Mouse (Mus musculus) kidney, adult 18-20 months (tissue): ENCODE measurements around the gene Smtnl2.
A peak's percentile ranks its signal among the peaks of the same experiment; 100 is the strongest.

Experiments used
- DNase-seq: peaks from one replicate; pipeline ENCODE4 v3.0.0; 2021

The Smtnl2 gene

GRCm38 (mm10) chr11:72425201-72425600, 13.7 kb upstream of the Smtnl2 start:
- no peak for DNase-seq

- DNase-seq = no peak
Measured at GRCm38 (mm10) chr11:72423686-72424085, 12.2 kb upstream of the Smtnl2 start.

GRCm38 (mm10) chr11:72421518-72422278, 10.2 kb upstream of the Smtnl2 start:
- no peak for DNase-seq

- no peak for DNase-seq
Measured at GRCm38 (mm10) chr11:72420460-72421122, 9.1 kb upstream of the Smtnl2 start.

- no peak for DNase-seq
Measured at GRCm38 (mm10) chr11:72419006-72419405, 7.5 kb upstream of the Smtnl2 start.

- peak; percentile 63 for DNase-seq
Measured at GRCm38 (mm10) chr11:72418227-72418626, 6.7 kb upstream of the Smtnl2 start.

GRCm38 (mm10) chr11:72417376-72417775, 5.9 kb upstream of the Smtnl2 start:
- no peak for DNase-seq

GRCm38 (mm10) chr11:72416666-72417065, 5.2 kb upstream of the Smtnl2 start:
- no peak for DNase-seq

GRCm38 (mm10) chr11:72415155-72415554, 3.6 kb upstream of the Smtnl2 start:
- no peak for DNase-seq

GRCm38 (mm10) chr11:72413601-72414190, 2.2 kb upstream of the Smtnl2 start:
- DNase-seq = no peak

GRCm38 (mm10) chr11:72413016-72413415, 1.5 kb upstream of the Smtnl2 start:
- no peak for DNase-seq

GRCm38 (mm10) chr11:72411945-72412344, 432 bp upstream of the Smtnl2 start:
- DNase-seq = no peak

GRCm38 (mm10) chr11:72410521-72411092, 906 bp downstream of the Smtnl2 start:
- peak; percentile 85 for DNase-seq

- DNase-seq = peak; percentile 38
Measured at GRCm38 (mm10) chr11:72409649-72410385, 1.7 kb downstream of the Smtnl2 start.

GRCm38 (mm10) chr11:72408451-72409170, 2.9 kb downstream of the Smtnl2 start:
- no peak for DNase-seq

GRCm38 (mm10) chr11:72407574-72407973, 3.9 kb downstream of the Smtnl2 start:
- DNase-seq = no peak

GRCm38 (mm10) chr11:72407081-72407480, 4.4 kb downstream of the Smtnl2 start:
- no peak for DNase-seq

- no peak for DNase-seq
Measured at GRCm38 (mm10) chr11:72406079-72406675, 5.3 kb downstream of the Smtnl2 start.

- no peak for DNase-seq
Measured at GRCm38 (mm10) chr11:72405532-72405931, 6.0 kb downstream of the Smtnl2 start.

GRCm38 (mm10) chr11:72402969-72403368, 8.5 kb downstream of the Smtnl2 start:
- no peak for DNase-seq

- peak; percentile 68 for DNase-seq
Measured at GRCm38 (mm10) chr11:72402017-72402416, 9.5 kb downstream of the Smtnl2 start.

GRCm38 (mm10) chr11:72401068-72401467, 10.4 kb downstream of the Smtnl2 start:
- DNase-seq = peak; percentile 32
